Mouse (Mus musculus) embryo, embryonic 10.5 days (tissue): ENCODE results near the gene Scamp4.
"Not testable (repeated sequence)": the region's sequence is repeated elsewhere in the genome, so short reads cannot be mapped to it uniquely, and the experiment has no call there.

Experiments
- DNase-seq: peaks from one replicate; pipeline ENCODE4 v3.0.0-alpha.2; 2015; ENCODE audit warnings: low spot score

Scamp4 gene

DNA sequence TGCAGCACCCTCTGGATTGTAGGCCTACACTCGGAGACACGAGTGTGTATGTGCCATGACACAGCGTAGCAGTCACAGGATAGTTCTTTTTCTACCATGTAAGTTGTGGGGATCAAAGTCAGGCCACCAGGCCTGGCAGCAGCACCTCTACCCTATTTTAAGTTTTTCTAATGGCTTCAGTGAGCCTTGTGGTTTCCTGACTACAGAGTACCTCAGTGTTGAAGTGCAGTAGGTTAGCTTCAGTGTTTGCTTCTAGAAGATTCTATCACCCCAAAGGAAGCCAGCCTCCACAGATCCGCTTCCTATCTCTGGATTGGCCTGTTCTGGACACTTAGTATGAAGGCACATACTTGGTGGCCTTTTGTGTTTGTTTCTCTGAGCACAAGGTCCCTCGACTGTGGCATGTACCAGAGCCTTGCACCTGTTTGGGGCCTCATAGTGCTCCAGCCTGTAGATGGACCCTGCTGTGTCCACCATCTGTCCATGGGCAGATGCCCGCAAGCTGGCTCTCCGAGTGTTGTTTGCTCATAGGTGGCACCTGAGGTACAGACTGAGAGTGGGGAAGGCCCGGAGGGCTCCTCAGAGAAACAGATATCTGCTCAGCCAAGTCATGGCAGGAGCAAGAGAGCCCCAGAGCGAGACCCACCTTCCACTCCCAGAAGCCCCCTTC lies 7.6 kb downstream of the Scamp4 start:
- no peak for DNase-seq

DNA sequence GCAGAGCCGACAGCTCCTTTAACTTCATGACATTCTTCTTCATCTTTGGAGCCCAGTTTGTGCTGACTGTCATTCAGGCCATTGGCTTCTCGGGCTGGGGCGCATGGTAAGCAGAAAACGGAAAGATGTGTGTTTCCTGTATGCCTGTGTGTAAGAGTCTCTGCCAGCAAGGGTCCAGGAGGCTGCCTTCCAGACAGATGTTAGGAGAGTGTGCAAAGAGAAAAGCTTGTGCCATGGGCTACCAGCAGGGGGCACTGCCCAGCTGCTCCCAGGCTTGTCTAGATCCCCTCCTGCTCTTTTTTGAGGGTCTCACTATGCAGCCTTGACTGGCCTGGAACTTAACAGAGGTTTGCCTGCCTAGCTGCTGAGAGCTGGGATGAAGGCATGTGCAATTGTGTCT lies 8.4 kb downstream of the Scamp4 start:
- DNase-seq = peak; percentile 70

DNA sequence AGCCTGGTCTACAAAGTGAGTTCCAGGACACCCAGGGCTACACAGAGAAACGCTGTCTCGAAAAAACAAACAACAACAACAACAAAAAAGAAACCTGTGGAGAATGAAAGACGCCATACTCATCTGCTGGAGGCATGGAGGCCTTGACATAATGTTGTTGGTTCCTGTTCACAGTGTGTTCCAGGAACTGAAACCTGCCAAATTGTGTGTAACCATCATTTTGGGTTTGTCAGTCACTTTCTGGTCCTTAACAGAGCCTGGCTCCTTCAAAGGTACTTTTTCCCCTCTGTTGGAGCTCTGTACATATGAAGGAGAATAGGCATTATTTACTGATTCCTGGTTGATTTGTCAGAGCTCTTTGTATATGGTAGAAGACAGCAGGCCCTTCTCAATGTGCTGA lies 9.2 kb downstream of the Scamp4 start:
- DNase-seq = no peak

DNA sequence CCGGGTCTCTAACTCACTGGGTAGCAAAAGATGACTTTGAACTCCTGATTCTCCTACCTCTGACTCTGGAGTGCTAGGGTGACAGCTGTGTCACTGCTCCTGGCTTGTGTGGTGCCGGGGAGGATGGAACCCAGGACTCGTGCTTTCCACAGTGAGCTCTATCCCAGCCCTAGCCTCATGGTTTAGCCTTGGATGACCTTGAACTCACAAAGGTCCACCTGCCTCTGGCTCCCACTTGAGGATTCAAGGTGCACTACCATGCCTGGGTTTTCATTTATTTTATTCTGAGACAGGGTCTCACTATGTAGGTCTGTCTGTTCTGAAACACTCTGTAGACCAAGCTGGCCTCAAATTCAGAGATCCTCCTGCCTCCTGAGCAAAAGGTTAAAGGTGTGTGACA lies 11.1 kb downstream of the Scamp4 start:
- no peak for DNase-seq

DNA sequence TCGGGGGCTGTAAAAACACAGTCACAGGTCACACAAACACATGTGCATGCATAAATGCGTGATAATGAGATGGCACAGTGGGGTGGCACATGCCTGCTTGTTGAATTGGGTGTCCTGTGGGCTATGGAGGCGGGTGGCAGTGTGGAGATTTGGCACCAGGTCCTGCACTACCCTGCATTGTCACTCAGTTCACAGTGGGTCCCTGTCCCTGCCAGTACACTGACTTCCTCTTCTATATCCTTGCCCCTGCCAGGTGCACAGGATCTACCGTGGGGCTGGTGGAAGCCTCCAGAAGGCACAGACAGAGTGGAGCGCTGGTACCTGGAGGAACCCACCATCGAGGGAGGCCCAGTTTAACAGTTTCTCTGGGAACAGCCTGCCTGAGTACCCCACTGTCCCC lies 11.7 kb downstream of the Scamp4 start:
- no peak for DNase-seq

DNA sequence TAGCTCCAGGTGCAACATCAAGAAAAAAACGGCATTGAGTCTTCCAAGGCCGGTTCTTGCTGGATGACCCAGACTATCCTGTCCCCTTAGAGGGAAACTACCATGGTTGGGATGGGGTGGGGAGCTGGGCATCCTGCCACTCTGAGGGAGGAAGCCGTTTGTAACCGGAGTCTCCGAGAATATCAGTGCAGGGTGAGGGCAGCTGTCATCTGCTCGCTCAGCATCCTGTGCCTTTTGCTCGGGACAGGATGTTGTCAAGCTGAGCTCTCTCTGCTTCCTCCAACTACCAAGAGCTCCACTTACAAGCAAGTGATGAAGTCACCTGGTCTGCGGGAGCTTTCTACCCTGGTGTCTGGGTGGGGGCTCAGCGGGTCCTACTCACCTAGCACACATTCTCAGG lies 15.5 kb downstream of the Scamp4 start:
- DNase-seq = no peak

DNA sequence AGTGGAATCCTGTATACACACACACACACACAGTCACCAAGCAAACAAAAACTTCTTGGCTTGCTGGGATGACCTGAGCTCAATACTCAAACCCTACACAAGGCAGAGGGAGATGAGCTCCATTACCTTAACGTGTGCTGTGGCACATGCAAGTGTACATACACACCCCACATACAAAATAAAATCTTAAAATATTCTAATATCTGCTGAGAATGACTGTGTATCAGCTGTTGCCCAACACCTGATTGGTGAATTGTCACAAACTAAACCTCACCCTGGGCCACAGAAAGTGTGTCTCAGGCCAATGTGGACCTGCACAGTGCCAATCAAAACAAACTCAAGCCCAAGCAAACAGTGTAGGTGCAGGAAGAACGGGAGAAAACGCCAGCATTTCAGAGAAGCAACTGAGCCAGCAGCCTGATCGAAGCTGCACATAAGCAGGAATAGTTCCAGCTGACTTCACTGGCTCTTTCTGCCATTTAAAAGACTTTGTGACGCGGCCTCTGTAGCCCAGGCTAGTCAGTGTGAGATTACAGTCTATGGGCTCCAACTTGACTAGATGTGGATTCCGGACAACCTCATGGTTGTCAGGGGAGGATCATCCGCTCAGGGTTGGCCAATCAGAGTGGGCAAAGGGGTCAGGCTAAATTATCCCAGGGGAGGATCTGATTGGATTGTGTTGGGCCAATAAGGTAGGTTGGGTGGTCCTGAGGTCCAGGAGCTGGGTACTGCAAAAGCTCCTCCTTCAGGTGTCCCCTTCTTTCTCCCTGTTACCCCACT lies 17.0 kb downstream of the Scamp4 start:
- DNase-seq = peak; percentile 54

DNA sequence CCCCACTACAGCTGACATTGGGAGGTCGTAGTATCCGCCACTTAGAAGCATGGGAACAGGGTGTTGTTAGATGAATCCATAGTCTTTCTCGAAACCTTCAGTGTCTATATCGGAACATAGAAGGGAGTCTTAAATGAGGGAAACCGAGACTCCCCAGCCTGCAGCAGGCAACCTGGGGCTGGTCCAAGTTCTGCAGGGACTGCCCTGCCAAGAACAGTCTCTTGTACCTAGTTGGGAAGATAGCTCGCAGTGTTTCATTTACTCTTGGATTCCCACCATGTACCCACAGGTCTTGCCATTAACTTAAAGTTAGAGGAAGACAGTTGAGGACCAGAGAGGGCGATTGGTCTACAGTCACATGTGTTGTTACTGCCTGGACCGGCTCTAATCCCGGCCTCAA lies 17.7 kb downstream of the Scamp4 start:
- DNase-seq = no peak

DNA sequence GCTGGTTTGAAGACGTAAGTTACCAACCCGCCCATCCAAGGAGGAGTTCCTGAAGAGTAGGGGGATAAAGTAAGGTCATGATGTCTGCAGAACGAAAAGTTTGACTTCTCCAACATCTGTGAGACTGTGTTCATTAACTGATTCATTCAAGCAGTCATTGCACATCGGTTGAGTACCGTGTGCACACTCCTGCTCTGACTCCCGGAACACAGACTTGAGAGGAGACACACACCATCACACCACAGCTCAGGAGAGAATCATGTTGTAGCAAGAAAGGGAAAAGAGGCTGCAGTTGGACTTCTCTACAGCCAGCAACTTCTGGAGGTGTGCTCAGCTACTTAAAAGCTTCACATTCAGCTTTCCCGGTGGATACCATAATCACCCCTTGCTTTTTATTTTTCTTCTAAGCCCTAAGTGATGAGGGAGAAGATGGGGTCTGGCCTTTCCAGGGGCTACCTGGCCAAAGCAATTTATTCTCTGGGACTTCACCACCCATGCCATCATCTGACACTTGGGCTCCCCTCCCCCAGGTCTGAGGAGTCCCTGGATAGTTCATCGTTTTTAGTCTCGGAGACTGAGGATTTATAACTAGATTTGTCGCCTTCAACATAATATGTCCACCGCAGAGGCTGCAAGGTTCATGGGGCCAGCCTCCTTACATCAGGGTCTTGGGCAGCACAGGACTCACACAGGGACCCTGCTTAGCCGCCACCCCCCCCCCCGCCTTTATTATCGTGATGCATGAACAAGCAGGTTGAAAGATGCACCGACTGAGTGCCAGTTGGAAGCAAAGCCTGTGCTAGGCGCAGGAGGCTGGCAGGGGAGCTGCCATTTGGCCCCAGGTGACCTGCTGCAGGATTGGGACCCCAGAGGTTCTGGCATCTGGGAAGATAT lies 18.4 kb downstream of the Scamp4 start:
- no peak for DNase-seq

DNA sequence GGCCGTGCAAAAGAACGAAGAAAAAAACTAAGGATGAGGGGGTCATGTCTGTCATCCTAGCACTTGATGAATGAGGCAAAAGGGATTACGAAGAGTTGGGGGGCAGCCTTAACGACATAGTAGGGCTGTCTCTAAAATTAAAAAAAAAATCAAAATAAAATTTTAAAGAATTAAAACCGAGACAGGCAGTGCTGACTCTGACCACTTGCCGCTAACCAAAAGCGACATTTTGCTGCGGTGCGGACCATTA lies 18.9 kb downstream of the Scamp4 start:
- DNase-seq = no peak

DNA sequence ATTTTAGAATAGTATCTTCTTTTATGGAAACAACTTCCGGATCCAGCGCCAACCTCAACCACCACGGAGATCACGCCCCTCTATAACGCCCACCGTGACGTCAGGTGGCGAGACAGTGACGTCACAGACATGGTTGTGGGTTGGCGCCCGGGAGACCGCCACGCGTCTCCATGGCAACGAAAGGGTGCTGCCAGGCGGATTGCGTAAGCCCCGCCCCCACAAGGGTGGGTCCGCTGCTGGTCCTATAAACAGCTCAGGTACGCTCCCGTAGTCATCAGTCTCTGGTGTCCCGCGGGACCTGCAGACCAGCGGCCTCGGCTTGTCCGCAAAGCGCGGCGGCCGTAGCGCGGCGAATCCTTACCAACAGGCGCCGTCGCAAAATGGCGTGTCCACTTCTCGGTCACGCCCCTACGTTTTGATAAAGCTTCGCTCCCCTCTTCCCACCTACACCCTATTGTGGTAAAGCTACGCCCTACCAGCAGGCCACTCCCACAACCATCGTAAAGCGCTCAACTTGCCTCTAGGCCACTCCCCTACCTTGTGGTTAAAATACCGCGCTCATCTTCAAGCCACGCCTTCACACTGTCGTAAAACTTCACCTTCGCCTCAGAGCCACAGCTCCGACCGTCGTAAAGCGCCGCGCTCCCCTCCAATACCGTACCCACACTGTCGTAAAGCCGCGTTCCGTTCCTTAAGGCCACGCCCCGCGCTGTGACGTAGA lies 19.4 kb downstream of the Scamp4 start:
- peak; percentile 100 for DNase-seq

DNA sequence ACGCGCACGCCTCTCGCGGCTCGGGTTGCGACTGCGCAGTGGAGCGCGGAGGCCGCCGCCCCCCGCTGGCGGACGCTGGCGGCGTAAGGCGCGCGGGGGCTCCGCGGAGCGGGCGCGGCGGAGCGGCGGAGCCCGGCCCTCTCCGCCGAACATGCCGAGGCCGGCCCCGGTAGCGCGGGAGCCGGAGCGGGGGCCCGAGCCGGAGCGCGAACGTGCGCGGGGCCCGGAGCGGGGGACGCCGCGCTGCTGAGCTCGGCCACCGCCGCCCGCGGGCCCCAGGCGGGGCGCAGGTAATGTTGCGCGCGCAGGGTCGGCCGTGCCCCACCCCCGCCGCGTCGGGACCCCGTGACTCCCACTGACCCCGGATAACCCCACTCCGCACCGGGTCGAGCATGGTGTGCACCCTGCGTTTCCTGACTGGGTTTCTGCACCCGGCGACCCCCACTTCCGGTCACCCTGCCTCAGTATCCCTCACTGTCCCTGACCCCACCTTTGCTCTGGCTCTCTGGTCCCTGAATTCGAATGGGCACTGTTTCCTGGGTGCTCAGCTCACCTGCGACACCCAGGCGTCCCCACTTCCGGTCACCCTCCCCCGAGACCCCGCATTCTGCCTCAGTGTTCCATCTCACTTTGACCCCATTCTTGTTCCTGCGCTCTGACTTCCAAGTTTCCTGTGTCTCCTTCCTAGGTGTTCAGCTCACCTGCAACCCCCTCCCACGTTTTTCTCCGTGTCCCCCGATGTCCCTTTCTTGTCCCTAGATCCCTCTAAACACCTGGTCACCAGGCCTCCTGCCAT lies 20.2 kb downstream of the Scamp4 start, which contains the start of gene Csnk1g2:
Gene Csnk1g2, plus strand, starts transcription at position 178 of the 796 bp plus-strand sequence.
- no peak for DNase-seq

DNA sequence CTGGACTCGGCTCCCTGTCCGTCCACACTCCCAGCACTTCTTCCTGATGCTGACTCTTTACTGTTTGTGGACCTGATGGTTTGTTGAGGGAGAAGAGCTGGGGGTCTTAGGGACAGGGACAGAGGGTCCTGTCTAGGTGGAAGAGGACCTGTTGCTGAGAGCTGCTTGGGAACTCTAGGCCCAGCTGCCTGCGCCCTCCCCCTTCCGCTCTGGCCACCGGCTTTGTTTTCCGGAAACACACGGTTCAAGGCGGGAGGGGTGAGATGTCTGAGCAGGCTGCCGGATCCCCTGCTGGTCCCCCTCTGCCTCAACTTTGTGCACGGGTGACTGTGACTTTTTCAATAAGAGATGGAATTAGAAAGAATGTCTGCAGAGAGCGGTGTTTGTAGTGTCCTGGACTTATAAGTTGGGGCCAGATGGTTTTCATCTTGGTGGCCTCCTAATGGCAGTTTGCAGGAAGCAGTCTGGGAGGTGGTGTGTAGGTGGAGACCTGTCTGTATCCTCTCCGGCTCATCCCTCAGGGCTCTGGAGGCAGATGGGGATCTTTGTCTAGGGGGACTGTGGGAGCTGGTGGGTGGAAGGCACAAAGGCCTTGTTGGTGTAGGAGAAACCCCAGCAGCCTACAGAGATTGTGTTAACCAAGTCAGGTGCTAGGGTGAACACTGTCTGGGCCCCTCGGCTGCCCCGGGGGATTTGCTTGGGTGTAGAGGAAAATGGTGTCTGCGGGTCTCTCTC lies 21.0 kb downstream of the Scamp4 start:
- DNase-seq = peak; percentile 67

DNA sequence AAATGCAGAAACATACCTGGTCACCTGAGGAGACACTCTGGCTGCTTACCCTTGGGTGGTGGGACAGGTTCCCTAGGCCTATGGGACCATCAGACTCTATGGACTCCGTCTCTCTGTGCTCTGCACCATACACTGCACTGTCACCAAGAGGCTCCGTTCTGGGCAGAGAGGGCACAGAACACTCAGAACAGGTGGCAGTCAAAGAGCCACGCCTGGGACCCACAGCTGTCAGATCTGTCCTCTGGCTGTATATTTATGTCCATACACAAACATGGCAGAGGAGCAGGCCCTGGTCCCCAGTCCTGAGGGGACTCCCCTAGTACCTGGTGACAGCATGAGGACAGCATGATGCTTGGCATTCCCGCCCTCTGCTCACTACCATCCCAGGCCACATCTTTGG lies 23.1 kb downstream of the Scamp4 start:
- no peak for DNase-seq

DNA sequence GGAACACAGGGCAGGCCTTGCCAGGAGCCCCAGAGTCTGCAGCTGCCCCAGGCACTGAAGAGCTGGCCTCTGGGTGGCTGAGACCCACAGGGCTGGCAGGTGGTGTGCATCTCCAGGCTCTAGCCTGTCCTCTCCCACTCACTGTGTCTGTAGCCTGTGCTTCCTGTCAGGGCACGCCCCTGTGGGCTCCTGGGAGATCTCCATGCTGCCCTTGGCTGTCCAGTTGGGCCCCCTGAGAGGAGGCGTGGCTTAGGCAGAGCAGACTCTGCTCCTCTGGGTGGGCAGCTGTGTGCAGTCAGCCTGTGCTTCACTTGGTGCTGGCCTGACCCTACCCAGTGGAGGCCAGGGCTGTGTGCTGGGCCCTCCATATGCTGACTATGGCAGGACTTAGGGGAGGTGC lies 25.0 kb downstream of the Scamp4 start:
- no peak for DNase-seq

DNA sequence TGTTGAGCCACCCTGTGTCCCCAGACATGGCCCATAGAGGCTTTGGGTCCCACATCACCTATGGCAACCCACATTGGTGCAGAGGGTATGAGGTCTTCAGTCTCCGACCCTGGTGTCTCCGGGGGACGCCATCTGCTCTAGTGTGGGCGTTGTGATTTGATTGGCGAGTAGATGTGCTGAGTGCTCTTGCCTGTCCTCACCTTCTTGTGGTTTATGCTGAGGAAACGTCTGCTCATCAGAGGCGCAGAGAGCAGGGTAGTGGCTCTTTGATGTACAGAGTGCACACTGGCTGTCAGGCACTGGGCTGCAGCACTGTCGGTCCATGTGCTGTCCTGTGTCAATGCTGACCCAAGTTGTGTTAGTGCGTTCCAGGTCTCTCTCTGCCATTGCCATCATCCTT lies 26.3 kb downstream of the Scamp4 start:
- DNase-seq = no peak

DNA sequence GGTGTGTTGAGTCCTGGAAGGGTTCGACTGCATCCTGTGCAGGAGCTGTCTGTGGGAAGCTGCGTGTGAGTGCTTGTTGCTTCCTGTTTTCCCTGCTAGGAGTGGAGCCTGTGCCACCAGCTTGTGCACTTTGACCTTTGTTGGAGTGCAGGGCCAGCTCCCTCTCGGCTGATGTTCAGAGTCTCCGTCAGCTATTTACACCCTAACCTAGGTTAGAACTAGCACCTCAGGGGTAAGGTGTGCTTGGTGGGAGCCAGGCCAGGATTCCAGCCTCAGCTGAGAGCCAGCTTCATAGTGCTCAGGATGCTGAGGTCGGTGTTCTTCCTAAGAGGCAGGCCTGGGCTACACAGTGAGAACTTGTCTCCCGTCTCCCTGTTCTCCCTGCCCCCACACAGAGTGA lies 32.7 kb downstream of the Scamp4 start:
- DNase-seq = no peak

DNA sequence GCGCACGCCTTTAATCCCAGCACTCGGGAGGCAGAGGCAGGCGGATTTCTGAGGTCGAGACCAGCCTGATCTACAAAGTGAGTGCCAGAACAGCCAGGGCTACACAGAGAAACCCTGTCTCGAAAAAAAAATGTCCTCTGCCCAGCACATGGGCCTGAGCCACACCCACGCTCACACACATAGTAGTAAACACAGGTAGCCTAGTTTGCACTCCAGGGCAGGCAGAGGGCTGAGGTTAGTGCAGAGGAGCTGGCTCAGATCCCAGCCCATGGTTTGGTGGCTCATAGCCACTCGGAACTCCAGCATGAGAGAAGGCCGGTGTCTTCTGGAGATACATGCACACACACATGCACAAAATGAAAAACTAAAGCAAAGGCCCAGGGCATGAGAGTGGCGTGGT lies 44.3 kb downstream of the Scamp4 start:
- no peak for DNase-seq

DNA sequence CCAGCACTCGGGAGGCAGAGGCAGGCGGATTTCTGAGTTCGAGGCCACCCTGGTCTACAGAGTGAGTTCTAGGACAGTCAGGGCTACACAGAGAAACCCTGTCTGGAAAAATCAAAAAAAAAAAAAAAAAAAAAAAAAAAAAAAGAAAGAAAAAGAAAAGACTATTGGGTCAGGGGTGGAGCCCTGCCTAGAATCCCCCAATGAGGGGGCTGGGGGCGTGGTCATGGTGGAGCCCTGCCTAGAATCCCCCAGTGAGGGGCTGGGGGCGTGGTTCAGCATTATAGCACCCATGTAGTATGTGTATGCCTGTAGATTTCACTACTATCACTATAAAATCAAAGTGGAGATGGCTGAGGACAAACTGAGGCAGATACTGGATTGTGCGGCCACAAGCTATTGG lies 47.2 kb downstream of the Scamp4 start:
- DNase-seq = not testable (repeated sequence)

DNA sequence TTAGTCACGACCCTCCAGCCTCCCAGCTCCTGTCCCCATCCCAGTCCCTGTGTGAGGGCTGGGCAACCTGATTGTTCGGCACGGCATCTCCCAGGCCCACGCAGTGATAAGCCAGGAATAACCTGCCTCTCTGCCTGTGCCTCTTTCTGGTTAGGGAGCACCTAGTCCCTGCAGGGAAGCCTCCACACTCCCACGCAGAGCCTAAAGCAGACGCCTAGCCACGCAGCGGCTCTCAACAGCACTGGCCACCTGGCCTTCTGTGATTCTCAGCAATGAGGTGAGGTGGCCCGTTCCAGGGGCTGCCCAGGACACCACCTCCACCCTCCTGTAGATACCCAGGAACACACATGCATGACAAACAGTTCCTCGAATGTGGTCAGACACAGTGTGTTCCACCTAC lies 47.7 kb downstream of the Scamp4 start:
- DNase-seq = no peak
